Mouse (Mus musculus) kidney, adult 2 months (tissue): ENCODE data around the gene Disp1. TPM values are rescaled to one million over a fixed set of nuclear protein-coding genes. Genes with fewer than 3 reads are reported as not detected.

Source experiments
- DNase-seq: peaks from one replicate; pipeline ENCODE4 v3.0.0; 2021
- H3K27ac ChIP-seq: fragments of 200-500 bp; 2 replicates; pipeline ENCODE4 v1.5.1; 2012; ENCODE audit warnings: low read depth, low read length, control low read depth, inconsistent platforms; ENCODE audit not compliant: insufficient read depth
- H3K27me3 ChIP-seq: fragments of 200-500 bp; replicated peaks from 2 replicates; pipeline ENCODE4 v1.6.1; 2012; ENCODE audit warnings: mild to moderate bottlenecking, moderate library complexity, low read length, inconsistent platforms; ENCODE audit not compliant: control insufficient read depth, insufficient read depth
- H3K36me3 ChIP-seq: fragments of 200-500 bp; 2 replicates; pipeline ENCODE4 v1.6.1; 2012; ENCODE audit warnings: mild to moderate bottlenecking, moderate library complexity, low read length, inconsistent platforms; ENCODE audit not compliant: control insufficient read depth, insufficient read depth
- H3K4me1 ChIP-seq: fragments of 200-500 bp; 2 replicates; pipeline ENCODE4 v1.6.1; 2011; ENCODE audit warnings: low read length; ENCODE audit not compliant: control insufficient read depth, insufficient read depth
- H3K4me3 ChIP-seq: fragments of 200-500 bp; 2 replicates; pipeline ENCODE4 v1.5.1; 2011; ENCODE audit warnings: mild to moderate bottlenecking, low read depth, low read length, control low read depth; ENCODE audit not compliant: insufficient read depth
- CTCF ChIP-seq: fragments of 200-500 bp; conservative IDR thresholded peaks from 2 replicates; pipeline ENCODE4 v1.5.1; 2011; ENCODE audit warnings: low read depth, mild to moderate bottlenecking, control low read depth, low read length, moderate library complexity, mixed read lengths; ENCODE audit not compliant: insufficient read depth, insufficient read length
- POLR2A ChIP-seq: fragments of 200-500 bp; IDR thresholded peaks from one replicate; pipeline ENCODE4 v1.6.1; 2011; ENCODE audit warnings: low read depth, low read length, control low read depth
- WGBS: fragments of 180-500 bp; shearing (Covaris S2); methylation state at CpG from one replicate; pipeline ENCODE4 v1.1.7; 2018; 5-methylcytosine and 5-hydroxymethylcytosine counted together
- polyA plus RNA-seq: library from polyadenylated mRNA; depleted of rRNA; stranded (reverse); fragments of >200 nt; gene quantifications from 2 replicates; pipeline ENCODE4 v1.2.3, GENCODE M21; 2012

Gene Disp1
- polyA plus RNA-seq, 1 experiment, result 5.5 TPM

DNA sequence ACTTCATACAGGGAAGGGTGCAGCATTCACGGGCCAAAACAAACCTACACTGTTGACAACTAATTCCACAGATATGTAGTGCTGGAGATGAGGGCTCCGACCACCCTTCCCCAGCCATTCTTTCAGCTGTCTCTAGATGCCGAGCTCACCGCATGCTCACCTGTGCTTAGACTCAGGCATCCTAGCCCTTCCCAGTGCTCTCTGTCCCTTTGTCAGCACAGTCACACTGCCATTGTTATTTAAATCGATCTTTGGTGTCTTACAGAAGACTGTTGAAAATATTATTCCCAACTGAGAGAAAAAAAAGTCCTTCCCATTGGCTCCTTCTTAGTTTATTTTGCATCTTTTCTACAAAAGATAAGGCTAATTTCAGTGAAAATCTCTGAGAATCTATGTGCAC, 36.6 kb downstream of the Disp1 start:
- no peaks in the 10 kb centered on the region for H3K27me3 ChIP-seq
- no peak overlapping the region for H3K4me3 ChIP-seq
- TF ChIP-seq CTCF, result no peak
- TF ChIP-seq POLR2A, result no peak
- H3K4me1 ChIP-seq, result no peaks in the 10 kb centered on the region
- WGBS, result 92% methylated on average over 5 of the region's 5 CpGs
- no peak for DNase-seq
- H3K27ac ChIP-seq, result no peak overlapping the region
- H3K36me3 ChIP-seq, result no peaks in the 10 kb centered on the region

DNA sequence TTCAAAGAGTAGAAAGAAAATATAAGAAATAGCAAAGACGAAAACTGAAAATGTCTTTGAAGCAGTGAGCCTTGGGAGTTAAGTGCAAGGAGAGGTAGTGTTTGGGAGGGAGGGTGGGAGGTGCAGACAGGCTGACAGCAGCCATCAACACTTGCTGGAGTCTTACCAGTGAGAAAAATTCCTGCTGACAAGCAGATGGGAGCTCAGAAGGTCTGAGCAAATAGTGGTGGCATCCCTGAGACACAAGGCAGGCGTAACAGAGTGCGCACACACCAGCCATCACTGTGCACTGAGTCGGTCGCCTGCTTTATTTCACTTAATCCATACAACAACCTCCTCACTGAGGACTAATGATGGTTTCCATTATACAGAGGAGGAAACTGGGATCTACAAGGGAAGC, 37.8 kb downstream of the Disp1 start:
- no peaks in the 10 kb centered on the region for H3K36me3 ChIP-seq
- WGBS, result 93% methylated on average over 5 of the region's 5 CpGs
- H3K27me3 ChIP-seq, result no peaks in the 10 kb centered on the region

GRCm38 (mm10) chr1:183182641-183183414, 38.5 kb downstream of the Disp1 start:
- Histone ChIP-seq H3K27me3 (no peaks in the 10 kb centered on the region), H3K36me3 (no peaks in the 10 kb centered on the region), H3K27ac (no peak overlapping the region), H3K4me1 (no peaks in the 10 kb centered on the region), H3K4me3 (no peak overlapping the region)
- TF ChIP-seq POLR2A (no peak), CTCF (no peak)
- 70% methylated on average over 12 of the region's 12 CpGs for WGBS
- DNase-seq, result no peak

More for the DNA sequence above, 37.8 kb downstream of the Disp1 start:
- Histone ChIP-seq H3K4me3 (no peak overlapping the region), H3K27ac (no peak overlapping the region), H3K4me1 (no peaks in the 10 kb centered on the region)
- no peak for TF ChIP-seq POLR2A
- TF ChIP-seq CTCF, result no peak
- DNase-seq, result no peak

GRCm38 (mm10) chr1:183181030-183181395, 40.3 kb downstream of the Disp1 start:
- Histone ChIP-seq H3K27ac (no peak overlapping the region), H3K4me3 (no peak overlapping the region), H3K36me3 (no peaks in the 10 kb centered on the region), H3K4me1 (no peaks in the 10 kb centered on the region), H3K27me3 (no peaks in the 10 kb centered on the region)
- 46% methylated on average over 2 of the region's 2 CpGs for WGBS
- TF ChIP-seq POLR2A, result no peak
- no peak for TF ChIP-seq CTCF
- no peak for DNase-seq

- Histone ChIP-seq H3K4me3 (no peak overlapping the region), H3K4me1 (no peaks in the 10 kb centered on the region), H3K27ac (no peak overlapping the region), H3K36me3 (no peaks in the 10 kb centered on the region), H3K27me3 (no peaks in the 10 kb centered on the region)
- DNase-seq, result no peak
- WGBS, result 65% methylated on average over 2 of the region's 2 CpGs
- no peak for TF ChIP-seq POLR2A
- no peak for TF ChIP-seq CTCF
These were observed 40.9 kb downstream of the Disp1 start for GRCm38 (mm10) chr1:183180301-183181029.

- TF ChIP-seq POLR2A, result no peak
- TF ChIP-seq CTCF, result no peak
- H3K4me1 ChIP-seq, result no peaks in the 10 kb centered on the region
- DNase-seq, result no peak
- no peak overlapping the region for H3K4me3 ChIP-seq
- WGBS, result 89% methylated on average over 5 of the region's 5 CpGs
- no peaks in the 10 kb centered on the region for H3K27me3 ChIP-seq
- H3K27ac ChIP-seq, result no peak overlapping the region
- H3K36me3 ChIP-seq, result no peaks in the 10 kb centered on the region
These were observed 42.0 kb downstream of the Disp1 start for GRCm38 (mm10) chr1:183179316-183179715.

DNA sequence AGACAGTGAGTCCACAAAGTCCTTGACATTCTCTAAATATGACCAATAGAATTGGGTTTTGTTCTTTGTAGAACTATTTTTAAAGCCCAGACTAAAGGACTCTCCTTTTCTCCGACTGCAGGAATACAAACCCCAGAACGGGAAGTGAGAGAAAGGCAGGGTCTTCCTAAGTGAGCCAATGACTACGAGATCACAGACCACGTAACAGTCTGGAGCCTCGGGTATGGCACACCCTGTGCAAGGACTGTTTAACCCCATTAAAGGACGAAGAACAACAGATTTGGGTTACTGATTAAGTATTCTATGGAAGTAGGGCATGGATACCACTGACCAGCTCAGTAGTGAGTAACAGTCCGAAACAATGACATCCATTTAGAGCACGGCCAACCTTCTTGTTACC, 46.1 kb downstream of the Disp1 start:
- no peaks in the 10 kb centered on the region for H3K27me3 ChIP-seq
- H3K4me1 ChIP-seq, result no peaks in the 10 kb centered on the region
- no peak overlapping the region for H3K4me3 ChIP-seq
- TF ChIP-seq CTCF, result no peak
- TF ChIP-seq POLR2A, result no peak
- H3K36me3 ChIP-seq, result no peaks in the 10 kb centered on the region
- no peak for DNase-seq
- H3K27ac ChIP-seq, result no peak overlapping the region
- 71% methylated on average over 8 of the region's 8 CpGs for WGBS
